Mouse (Mus musculus): ENCODE measurements around the gene Nop14. TPM values are rescaled to one million over a fixed set of nuclear protein-coding genes. Genes with fewer than 3 reads are reported as not detected.

Gene Nop14
- 10 to 100 TPM; 32.4 to 35.1 TPM for total RNA-seq (2023)

GRCm38 (mm10) chr5:34659686-34660590 is at the start of gene Nop14, which contains the start of gene Grk4:
Gene Nop14 (minus strand): TSS chr5:34660148.
Gene Grk4 (plus strand): TSS chr5:34660379.

GRCm38 (mm10) chr5:34636481-34637287 is 23.3 kb downstream of the Nop14 start, which contains the start of gene Mfsd10:
Gene Mfsd10 (minus strand): TSS chr5:34637212.

Other genes starting within 250 kb of the Nop14 start
- 10 to 100 TPM; 32.9 to 38.5 TPM for gene Tnip2, start 146.2 kb downstream of the Nop14 start, total RNA-seq (2023)
- gene Sh3bp2, start 134.3 kb downstream of the Nop14 start, total RNA-seq (2023) = 100 to 1,000 TPM; 119 to 137 TPM
- 100 to 1,000 TPM; 296 to 301 TPM for gene Add1, start 86.5 kb downstream of the Nop14 start, total RNA-seq (2023)
- gene Mfsd10, start 22.9 kb downstream of the Nop14 start, total RNA-seq (2023) = 10 to 100 TPM; 54.7 to 57.6 TPM
- 1 to 10 TPM; 3.6 to 5.8 TPM for gene Grk4, start 231 bp upstream of the Nop14 start, total RNA-seq (2023)
- gene Htt, start 101.6 kb upstream of the Nop14 start, total RNA-seq (2023) = 10 to 100 TPM; 54.6 to 58.2 TPM
- gene Msantd1, start 247.9 kb upstream of the Nop14 start, total RNA-seq (2023) = 1 to 10 TPM; 3.2 to 3.3 TPM